Mouse (Mus musculus) 3T3-L1 (cell line): Measurements from ENCODE around the gene Serinc1.
A peak's percentile ranks its signal among the peaks of the same experiment; 100 is the strongest.

ENCODE experiments used
- DNase-seq: peaks from one replicate; pipeline ENCODE4 v3.0.0-alpha.2; 2015; ENCODE audit warnings: low read depth, low spot score

The Serinc1 gene

GRCm38 (mm10) chr10:57485908-57486541 lies 46.3 kb downstream of the Serinc1 start, which contains the start of gene Hsf2:
Hsf2 (plus strand) TSS chr10:57486385.
- peak; percentile 94 for DNase-seq

GRCm38 (mm10) chr10:57484741-57485140 lies 47.6 kb downstream of the Serinc1 start:
- DNase-seq = peak; percentile 74

- DNase-seq = no peak
Observed at GRCm38 (mm10) chr10:57481717-57482116, 50.6 kb downstream of the Serinc1 start.

GRCm38 (mm10) chr10:57477121-57477843 lies 55.0 kb downstream of the Serinc1 start:
- peak; percentile 67 for DNase-seq
